Mouse (Mus musculus) cerebellum, postnatal 36 days (tissue): ENCODE results near the gene Gm5157.
"Not testable (repeated sequence)": the region's sequence is repeated elsewhere in the genome, so short reads cannot be mapped to it uniquely, and the experiment has no call there.

Experiments used
- DNase-seq, 2 experiments: peaks; one replicate each; pipeline ENCODE4 v3.0.0; 2021 to 2022; ENCODE audit warnings: mixed read lengths in 2 of 2

Gene Gm5157

DNA sequence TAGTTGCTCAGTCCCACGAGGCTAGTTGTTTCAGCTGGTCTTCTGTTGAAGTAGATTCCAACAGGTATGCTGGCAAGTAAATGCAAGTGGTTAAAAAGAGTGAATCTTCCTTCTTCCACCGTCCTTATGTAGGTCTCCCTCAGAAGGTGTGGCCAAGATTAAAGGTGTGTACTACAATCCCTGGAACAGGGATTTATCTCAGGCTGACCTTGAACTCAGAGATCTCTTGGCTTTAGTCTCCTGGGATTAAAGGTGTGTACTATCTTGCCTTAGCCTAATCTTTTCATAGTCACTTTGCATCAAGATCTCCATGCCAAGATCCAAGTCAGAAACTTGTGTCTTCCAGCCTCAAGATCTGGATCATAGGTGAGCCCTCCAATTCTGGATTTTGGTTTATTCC lies at the start of gene Gm5157:
Gm5157 (minus strand) TSS at position 101 of the 400 bp plus-strand sequence.
- DNase-seq, result not testable (repeated sequence)

- not testable (repeated sequence) for DNase-seq
Observed at GRCm38 (mm10) chr7:21161885-21162284, 28.3 kb downstream of the Gm5157 start, which contains the start of gene Vmn1r123. Vmn1r123 (plus strand) TSS chr7:21162185.
